Mouse (Mus musculus) liver, embryonic 13.5 days (tissue): ENCODE data around the gene Olfr818. TPM values are rescaled to one million over a fixed set of nuclear protein-coding genes. Genes with fewer than 3 reads are reported as not detected.
"Not testable (repeated sequence)": the region's sequence is repeated elsewhere in the genome, so short reads cannot be mapped to it uniquely, and the experiment has no call there.

Experiments used
- ATAC-seq: fragments of 200-750 bp; cut with Nextera tagmentation; 2 replicates; pipeline ENCODE4 v1.8.0; 2017; ENCODE audit warnings: low read depth, mild to moderate bottlenecking, moderate number of reproducible peaks, moderate library complexity
- DNase-seq: peaks from one replicate; pipeline ENCODE4 v3.0.0; 2022
- H3K27ac ChIP-seq: fragments of 300-500 bp; sonication (generic); 2 replicates; pipeline ENCODE4 v1.5.1; 2015; ENCODE audit warnings: moderate library complexity, mild to moderate bottlenecking, inconsistent platforms
- H3K27me3 ChIP-seq: fragments of 300-500 bp; sonication (generic); 2 replicates; pipeline ENCODE4 v1.6.1; 2015; ENCODE audit warnings: mild to moderate bottlenecking, inconsistent platforms
- H3K36me3 ChIP-seq: fragments of 300-500 bp; sonication (generic); 2 replicates; pipeline ENCODE4 v1.6.1; 2015; ENCODE audit warnings: mild to moderate bottlenecking, inconsistent platforms
- H3K4me1 ChIP-seq: fragments of 300-500 bp; sonication (generic); replicated peaks from 2 replicates; pipeline ENCODE4 v1.6.1; 2015; ENCODE audit warnings: inconsistent platforms
- H3K4me2 ChIP-seq: fragments of 300-500 bp; sonication (generic); 2 replicates; pipeline ENCODE4 v1.6.1; 2015; ENCODE audit warnings: inconsistent platforms, mild to moderate bottlenecking, moderate library complexity
- H3K4me3 ChIP-seq: fragments of 300-500 bp; sonication (generic); replicated peaks from 2 replicates; pipeline ENCODE4 v1.5.1; 2015; ENCODE audit warnings: mild to moderate bottlenecking, inconsistent platforms
- H3K9ac ChIP-seq: fragments of 300-500 bp; sonication (generic); 2 replicates; pipeline ENCODE4 v1.6.1; 2015; ENCODE audit warnings: mild to moderate bottlenecking, inconsistent platforms
- H3K9me3 ChIP-seq: fragments of 300-500 bp; sonication (generic); replicated peaks from 2 replicates; pipeline ENCODE4 v1.6.1; 2016; ENCODE audit warnings: inconsistent platforms
- WGBS: fragments of 180-500 bp; shearing (Covaris S2); methylation state at CpG from one replicate; pipeline ENCODE4 v1.1.7; 2015; ENCODE audit not compliant: insufficient replicate concordance; 5-methylcytosine and 5-hydroxymethylcytosine counted together
- polyA plus RNA-seq: library from polyadenylated mRNA; unstranded; fragments of >200 nt; fragmentation: Nextera tagmentation; extraction: Ambion mirVana; gene quantifications from 2 replicates; pipeline ENCODE4 v1.2.1, GENCODE M21; 2015

Olfr818 gene
- not detected in 2 replicates for polyA plus RNA-seq

GRCm38 (mm10) chr10:129949000-129949399 is at the start of gene Olfr818:
Gene Olfr818, minus strand, starts transcription at chr10:129949100.
- Histone ChIP-seq H3K4me1 (no peaks in the 10 kb centered on the region), H3K4me2 (no peak within 1 kb of the TSS), H3K36me3 (no peaks in the 10 kb centered on the region), H3K27me3 (no peaks in the 10 kb centered on the region), H3K9ac (no peak within 1 kb of the TSS), H3K9me3 (no peaks in the 10 kb centered on the region), H3K27ac (no peak within 1 kb of the TSS), H3K4me3 (no peak within 1 kb of the TSS)
- 78% methylated on average over 2 of the region's 2 CpGs for WGBS
- DNase-seq (no peak), ATAC-seq (no peak)

GRCm38 (mm10) chr10:129984962-129985361 is 36.1 kb upstream of the Olfr818 start, which contains the start of gene Gm10310:
Gene Gm10310, minus strand, starts transcription at chr10:129985062.
- not testable (repeated sequence) for H3K4me1 ChIP-seq, DNase-seq, ATAC-seq, H3K4me2 ChIP-seq, H3K27me3 ChIP-seq, H3K9ac ChIP-seq, H3K4me3 ChIP-seq, H3K27ac ChIP-seq, H3K9me3 ChIP-seq, H3K36me3 ChIP-seq
- no CpG with 5 or more reads among the region's 1 CpGs for WGBS

DNA sequence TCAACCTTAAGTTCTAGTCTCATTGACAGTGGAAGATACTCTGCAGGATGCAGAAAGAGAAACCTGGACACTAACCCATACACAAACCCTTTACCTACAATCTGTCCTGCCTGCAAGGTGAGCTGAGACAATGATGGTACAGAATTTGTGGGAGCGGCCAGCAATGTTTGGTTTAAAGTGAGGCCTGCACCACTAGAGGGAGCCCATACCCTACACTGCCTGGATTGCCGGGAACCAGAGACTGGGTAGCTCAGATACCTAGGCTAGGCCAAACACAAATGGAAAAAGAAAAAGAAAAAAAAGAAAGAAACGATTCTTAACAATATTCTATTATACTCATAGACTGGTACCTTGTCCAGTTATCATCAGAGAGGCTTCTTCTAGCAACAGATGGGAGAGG is 33.0 kb upstream of the Olfr818 start:
- no CpG with 5 or more reads among the region's 3 CpGs for WGBS
- H3K27me3 ChIP-seq, H3K9me3 ChIP-seq, H3K4me2 ChIP-seq, DNase-seq, H3K9ac ChIP-seq, H3K27ac ChIP-seq, H3K4me3 ChIP-seq, H3K4me1 ChIP-seq, H3K36me3 ChIP-seq, ATAC-seq: not testable (repeated sequence)

DNA sequence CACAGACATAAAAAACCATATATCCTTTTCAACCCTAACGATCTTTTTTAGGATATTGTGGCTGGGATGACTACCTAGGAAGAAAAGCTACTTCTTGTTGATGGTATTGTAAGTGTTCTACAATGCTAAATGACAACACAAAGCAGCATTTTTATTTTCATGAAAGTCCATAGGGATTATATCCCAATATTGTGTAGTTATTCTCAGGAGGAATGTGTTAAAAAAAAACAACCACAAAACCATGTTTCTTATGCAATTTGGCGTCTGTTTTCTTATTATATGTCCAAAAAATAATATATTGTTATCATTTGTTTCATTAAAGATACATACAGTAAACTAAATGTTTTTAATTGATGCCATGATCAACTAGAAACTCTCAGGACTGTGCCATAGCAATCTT is 27.1 kb upstream of the Olfr818 start, which contains the start of gene Olfr247:
Olfr247 (minus strand) TSS at position 101 of the 400 bp plus-strand sequence.
- H3K9ac ChIP-seq, ATAC-seq, H3K9me3 ChIP-seq, H3K4me3 ChIP-seq, H3K36me3 ChIP-seq, H3K27me3 ChIP-seq, H3K4me1 ChIP-seq, DNase-seq, H3K4me2 ChIP-seq, H3K27ac ChIP-seq: not testable (repeated sequence)
- no CpG with 5 or more reads among the region's 2 CpGs for WGBS

DNA sequence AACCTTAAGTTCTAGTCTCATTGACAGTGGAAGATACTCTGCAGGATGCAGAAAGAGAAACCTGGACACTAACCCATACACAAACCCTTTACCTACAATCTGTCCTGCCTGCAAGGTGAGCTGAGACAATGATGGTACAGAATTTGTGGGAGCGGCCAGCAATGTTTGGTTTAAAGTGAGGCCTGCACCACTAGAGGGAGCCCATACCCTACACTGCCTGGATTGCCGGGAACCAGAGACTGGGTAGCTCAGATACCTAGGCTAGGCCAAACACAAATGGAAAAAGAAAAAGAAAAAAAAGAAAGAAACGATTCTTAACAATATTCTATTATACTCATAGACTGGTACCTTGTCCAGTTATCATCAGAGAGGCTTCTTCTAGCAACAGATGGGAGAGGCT is 24.1 kb upstream of the Olfr818 start:
- WGBS, result no CpG with 5 or more reads among the region's 3 CpGs
- H3K4me1 ChIP-seq, H3K27ac ChIP-seq, H3K9me3 ChIP-seq, H3K4me2 ChIP-seq, DNase-seq, H3K4me3 ChIP-seq, H3K27me3 ChIP-seq, H3K9ac ChIP-seq, H3K36me3 ChIP-seq, ATAC-seq: not testable (repeated sequence)

DNA sequence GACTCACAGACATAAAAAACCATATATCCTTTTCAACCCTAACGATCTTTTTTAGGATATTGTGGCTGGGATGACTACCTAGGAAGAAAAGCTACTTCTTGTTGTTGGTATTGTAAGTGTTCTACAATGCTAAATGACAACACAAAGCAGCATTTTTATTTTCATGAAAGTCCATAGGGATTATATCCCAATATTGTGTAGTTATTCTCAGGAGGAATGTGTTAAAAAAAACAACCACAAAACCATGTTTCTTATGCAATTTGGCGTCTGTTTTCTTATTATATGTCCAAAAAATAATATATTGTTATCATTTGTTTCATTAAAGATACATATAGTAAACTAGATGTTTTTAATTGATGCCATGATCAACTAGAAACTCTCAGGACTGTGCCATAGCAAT is 18.3 kb upstream of the Olfr818 start, which contains the start of gene Olfr819:
Olfr819 (minus strand) TSS at position 101 of the 400 bp plus-strand sequence.
- not testable (repeated sequence) for H3K36me3 ChIP-seq, H3K27ac ChIP-seq, ATAC-seq, H3K9me3 ChIP-seq, H3K4me3 ChIP-seq, H3K9ac ChIP-seq, H3K4me2 ChIP-seq, H3K27me3 ChIP-seq, H3K4me1 ChIP-seq, DNase-seq
- 56% methylated on average over 2 of the region's 2 CpGs for WGBS

DNA sequence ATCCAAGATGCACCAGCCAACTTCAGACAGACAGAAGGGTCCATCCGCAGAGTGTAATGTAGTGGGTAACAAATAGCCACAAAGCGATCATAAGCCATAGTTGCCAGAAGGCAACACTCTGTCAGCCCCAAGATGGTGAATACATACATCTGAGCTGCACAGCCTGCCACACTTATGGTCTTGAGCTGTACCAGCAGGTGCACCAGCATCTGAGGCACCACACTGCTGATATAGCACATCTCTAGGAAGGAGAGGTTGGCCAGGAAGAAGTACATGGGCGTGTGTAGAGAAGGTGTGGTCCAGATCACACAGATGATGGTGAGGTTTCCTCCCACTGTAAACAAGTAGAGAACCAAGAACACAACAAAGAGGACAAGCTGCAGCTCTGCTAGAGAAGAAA is 17.3 kb upstream of the Olfr818 start:
- not testable (repeated sequence) for H3K27ac ChIP-seq, H3K27me3 ChIP-seq, H3K4me1 ChIP-seq, H3K4me3 ChIP-seq, H3K4me2 ChIP-seq, H3K36me3 ChIP-seq, H3K9me3 ChIP-seq, DNase-seq, ATAC-seq, H3K9ac ChIP-seq
- 73% methylated on average over 2 of the region's 3 CpGs for WGBS

DNA sequence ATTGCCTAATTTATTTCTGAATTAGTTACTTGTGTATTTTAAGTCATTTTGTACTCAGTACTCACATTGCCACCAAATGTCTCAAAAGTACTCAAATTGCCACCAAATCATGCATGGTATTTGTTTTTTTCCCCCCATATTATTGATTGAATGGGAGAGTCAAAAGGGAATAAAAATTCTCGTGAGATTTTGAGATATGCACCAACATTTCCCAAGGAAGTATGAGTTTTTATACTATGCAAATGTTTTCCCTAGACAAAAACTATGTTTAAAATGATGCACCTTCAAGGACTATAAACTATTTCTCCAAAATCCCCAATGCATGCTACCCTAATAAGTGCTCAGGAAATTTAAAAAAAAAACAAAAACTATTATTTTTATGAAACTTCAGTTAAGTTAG is 33.4 kb downstream of the Olfr818 start, which contains the start of gene Olfr816:
Olfr816 (minus strand) TSS at position 101 of the 400 bp plus-strand sequence.
- DNase-seq, result no peak
- no peaks in the 10 kb centered on the region for H3K4me1 ChIP-seq
- ATAC-seq, result no peak
- H3K9me3 ChIP-seq, result no peaks in the 10 kb centered on the region
- H3K36me3 ChIP-seq, result no peaks in the 10 kb centered on the region
- H3K4me3 ChIP-seq, result no peak within 1 kb of the TSS
- H3K27me3 ChIP-seq, result no peaks in the 10 kb centered on the region
- WGBS, result 29% methylated on average over 1 of the region's 1 CpGs
- H3K4me2 ChIP-seq, result no peak within 1 kb of the TSS
- no peak within 1 kb of the TSS for H3K27ac ChIP-seq
- H3K9ac ChIP-seq, result no peak within 1 kb of the TSS

GRCm38 (mm10) chr10:129905767-129906166 is 43.1 kb downstream of the Olfr818 start, which contains the start of gene Olfr815:
Gene Olfr815, minus strand, starts transcription at chr10:129905867.
- H3K27ac ChIP-seq, ATAC-seq, H3K9me3 ChIP-seq, DNase-seq, H3K4me1 ChIP-seq, H3K4me2 ChIP-seq, H3K36me3 ChIP-seq, H3K9ac ChIP-seq, H3K27me3 ChIP-seq, H3K4me3 ChIP-seq: not testable (repeated sequence)
- 40% methylated on average over 1 of the region's 1 CpGs for WGBS

Other genes with a start within 250 kb of the Olfr818 start
- not detected in 2 replicates for gene Olfr804, start 245.9 kb downstream of the Olfr818 start, polyA plus RNA-seq
- not detected in 2 replicates for gene Olfr805, start 219.7 kb downstream of the Olfr818 start, polyA plus RNA-seq
- gene Olfr806, start 207.2 kb downstream of the Olfr818 start, polyA plus RNA-seq, result not detected in 2 replicates
- gene Olfr807, start 191.3 kb downstream of the Olfr818 start, polyA plus RNA-seq, result not detected in 2 replicates
- gene Olfr808, start 183.6 kb downstream of the Olfr818 start, polyA plus RNA-seq, result not detected in 2 replicates
- not detected in 2 replicates for gene Olfr809, start 174.5 kb downstream of the Olfr818 start, polyA plus RNA-seq
- not detected in 2 replicates for gene Olfr810, start 154.2 kb downstream of the Olfr818 start, polyA plus RNA-seq
- not detected in 2 replicates for gene Olfr811, start 144.7 kb downstream of the Olfr818 start, polyA plus RNA-seq
- not detected in 2 replicates for gene Olfr812, start 103.0 kb downstream of the Olfr818 start, polyA plus RNA-seq
- not detected in 2 replicates for gene Olfr813, start 93.7 kb downstream of the Olfr818 start, polyA plus RNA-seq
- gene Olfr814, start 69.2 kb downstream of the Olfr818 start, polyA plus RNA-seq, result not detected in 2 replicates
- not detected in 2 replicates for gene Olfr815, start 43.2 kb downstream of the Olfr818 start, polyA plus RNA-seq
- gene Olfr816, start 33.5 kb downstream of the Olfr818 start, polyA plus RNA-seq, result not detected in 2 replicates
- gene Olfr819, start 18.2 kb upstream of the Olfr818 start, polyA plus RNA-seq, result not detected in 2 replicates
- not detected in 2 replicates for gene Olfr247, start 27.0 kb upstream of the Olfr818 start, polyA plus RNA-seq
- not detected in 2 replicates for gene Gm10310, start 36.0 kb upstream of the Olfr818 start, polyA plus RNA-seq
- gene Olfr820, start 63.5 kb upstream of the Olfr818 start, polyA plus RNA-seq, result not detected in 2 replicates
- not detected in 2 replicates for gene Olfr821, start 81.2 kb upstream of the Olfr818 start, polyA plus RNA-seq
- gene Olfr822, start 122.1 kb upstream of the Olfr818 start, polyA plus RNA-seq, result not detected in 2 replicates
- gene Olfr823, start 166.3 kb upstream of the Olfr818 start, polyA plus RNA-seq, result not detected in 2 replicates
- not detected in 2 replicates for gene Olfr824, start 180.9 kb upstream of the Olfr818 start, polyA plus RNA-seq
- gene Olfr825, start 217.7 kb upstream of the Olfr818 start, polyA plus RNA-seq, result not detected in 2 replicates
- gene Olfr826, start 235.1 kb upstream of the Olfr818 start, polyA plus RNA-seq, result not detected in 2 replicates